ENCODE assay signal across 9 mouse cellular contexts in genomic region chr16:37384821-37385344, GRCm38 (mm10). TPM values are rescaled to one million over a fixed set of nuclear protein-coding genes. Genes with fewer than 3 reads are reported as not detected.
DNase-seq lines count a peak whose midpoint lies in the region; ATAC-seq lines count a peak whose summit lies in the region.
"Had no signal": no experiment of that assay in that cellular context is flagged by ENCODE, and none has a peak within 500 bp of the region (broad histone marks: within the 10 kb centered on the region; RNA-seq: fewer than 3 reads in every experiment).

Stxbp5l (minus strand) TSS chr16:37384962.

- H3K4me2 ChIP-seq in forebrain, embryonic 16.5 days (ENCODE audit: low read length): peak within 1 kb of the TSS; percentile 93
- H3K4me2 ChIP-seq in liver, embryonic 15.5 days: peak within 1 kb of the TSS; percentile 65
- peak within 1 kb of the TSS; percentile 72 for H3K4me2 ChIP-seq in neural tube, embryonic 15.5 days

- intact Hi-C loops in heart, postnatal 14 days (cut with DNase I): no loop called here

- peaks cover 8% of the 10 kb centered on the region for H3K4me1 ChIP-seq in forebrain, embryonic 16.5 days (replicated peaks; ENCODE audit: control insufficient read depth, insufficient read depth, low read length)
- peaks cover 11% of the 10 kb centered on the region; the same call in 1 of the 2 replicates for H3K4me1 ChIP-seq in liver, embryonic 15.5 days (replicated peaks)
- H3K4me1 ChIP-seq in neural tube, embryonic 15.5 days: peaks cover 13% of the 10 kb centered on the region

- H3K4me3 ChIP-seq in forebrain, embryonic 16.5 days (replicated peaks; ENCODE audit: low read length): peak within 1 kb of the TSS; percentile 77
- H3K4me3 ChIP-seq in liver, embryonic 15.5 days (replicated peaks): peak within 1 kb of the TSS; percentile 41
- peak within 1 kb of the TSS; percentile 58 for H3K4me3 ChIP-seq in neural tube, embryonic 15.5 days (replicated peaks)

- H3K27ac ChIP-seq in forebrain, embryonic 16.5 days (ENCODE audit: low read length): no peak within 1 kb of the TSS
- no peak within 1 kb of the TSS for H3K27ac ChIP-seq in liver, embryonic 15.5 days (replicated peaks)
- H3K27ac ChIP-seq in neural tube, embryonic 15.5 days (replicated peaks): peak within 1 kb of the TSS; percentile 54

- H3K27me3 ChIP-seq in forebrain, embryonic 16.5 days (replicated peaks; ENCODE audit: control insufficient read depth, insufficient read depth, low read length): no peaks in the 10 kb centered on the region
- H3K27me3 ChIP-seq in liver, embryonic 15.5 days: peaks cover 31% of the 10 kb centered on the region
- no peaks in the 10 kb centered on the region for H3K27me3 ChIP-seq in neural tube, embryonic 15.5 days (replicated peaks)

- peak; percentile 18 for DNase-seq in CD4-positive helper T cell, adult 2 months (ENCODE audit: low read depth, low spot score)
- DNase-seq in cerebellum, adult 11 months: peak; percentile 98
- peak; percentile 83 to 91 for DNase-seq in heart, postnatal 14 days
- peak; percentile 7 for DNase-seq in large intestine, adult 2 months (ENCODE audit: low read depth, low spot score)
- peak; percentile 93 for DNase-seq in testis, postnatal 14 days (ENCODE audit: low spot score)

- peak within 1 kb of the TSS; percentile 76 for H3K9ac ChIP-seq in forebrain, embryonic 16.5 days (replicated peaks; ENCODE audit: low read depth, low read length)
- H3K9ac ChIP-seq in liver, embryonic 15.5 days: no peak within 1 kb of the TSS
- H3K9ac ChIP-seq in neural tube, embryonic 15.5 days (replicated peaks): peak within 1 kb of the TSS; percentile 59

- peak; percentile 94 for ATAC-seq in forebrain, embryonic 16.5 days
- ATAC-seq in liver, embryonic 15.5 days (ENCODE audit: insufficient read depth): peak; percentile 92
- ATAC-seq in neural tube, embryonic 15.5 days (ENCODE audit: low FRiP score): peak; percentile 96

- no peaks in the 10 kb centered on the region for H3K36me3 ChIP-seq in forebrain, embryonic 16.5 days (ENCODE audit: control insufficient read depth, insufficient read depth)
- H3K36me3 ChIP-seq in liver, embryonic 15.5 days (replicated peaks): no peaks in the 10 kb centered on the region
- H3K36me3 ChIP-seq in neural tube, embryonic 15.5 days: no peaks in the 10 kb centered on the region
- H3K36me3 ChIP-seq: G1E had no signal

- WGBS in forebrain, embryonic 16.5 days: under 1% methylated on average over 21 of the region's 33 CpGs
- under 1% methylated on average over 33 of the region's 33 CpGs for WGBS in large intestine, adult 2 months
- WGBS in liver, embryonic 15.5 days (ENCODE audit: insufficient replicate concordance): 1% methylated on average over 33 of the region's 33 CpGs
- 0% methylated on average over 31 of the region's 33 CpGs for WGBS in neural tube, embryonic 15.5 days

- no peaks in the 10 kb centered on the region for H3K9me3 ChIP-seq in forebrain, embryonic 16.5 days (ENCODE audit: control insufficient read depth, low read length)
- H3K9me3 ChIP-seq in liver, embryonic 15.5 days (replicated peaks): no peaks in the 10 kb centered on the region
- no peaks in the 10 kb centered on the region for H3K9me3 ChIP-seq in neural tube, embryonic 15.5 days (replicated peaks)
- H3K9me3 ChIP-seq: G1E had no signal

RNA-seq across cellular contexts. Expression of gene Stxbp5l, which starts in this region (rescaled TPM):
- polyA plus RNA-seq in forebrain, embryonic 16.5 days (2015; fragmentation: Nextera tagmentation; extraction: Ambion mirVana): 6.2 and 8.5 TPM in 2 replicates
- total RNA-seq in heart, postnatal 14 days (2021): not detected
- 0.19 TPM in 1 of 2 replicates, not detected in the other for polyA plus RNA-seq in large intestine, adult 2 months (2012; rRNA removed)
- polyA plus RNA-seq in liver, embryonic 15.5 days (2015; fragmentation: Nextera tagmentation; extraction: Ambion mirVana): 0.03 TPM in 1 of 2 replicates, not detected in the other
- 15.5 and 17.7 TPM in 2 replicates for polyA plus RNA-seq in neural tube, embryonic 15.5 days (2015; fragmentation: Nextera tagmentation; extraction: Ambion mirVana)
- polyA plus RNA-seq: G1E had no signal

Comparison
In these comparisons a context has a peak if more than half of its experiments do, and no peak if none do; other contexts are left out.
1. Peak in DNase-seq in heart, postnatal 14 days; RNA of the gene not detected or under 1 TPM.
2. Peak in DNase-seq in large intestine, adult 2 months; RNA of the gene not detected or under 1 TPM.
3. Peak in ATAC-seq, H3K4me3 ChIP-seq and H3K4me2 ChIP-seq in liver, embryonic 15.5 days; RNA of the gene not detected or under 1 TPM.
4. DNase-seq: peak in every context shown above with its lines; median percentile 98 in cerebellum, adult 11 months; 93 in testis, postnatal 14 days; 87 in heart, postnatal 14 days; 18 in CD4-positive helper T cell, adult 2 months; 7 in large intestine, adult 2 months.